Mouse (Mus musculus) CH12.LX (cell line): ENCODE measurements around the gene Mum1. TPM values are rescaled to one million over a fixed set of nuclear protein-coding genes. Genes with fewer than 3 reads are reported as not detected.

Experiments used
- DNase-seq: peaks from one replicate; pipeline ENCODE4 v3.0.0-alpha.2; 2013; ENCODE audit errors: extremely low read depth
- H3K27ac ChIP-seq: 2 replicates; pipeline ENCODE4 v1.5.1; 2012; ENCODE audit warnings: low read depth, mild to moderate bottlenecking, control low read depth, moderate library complexity; ENCODE audit not compliant: insufficient read depth
- H3K27me3 ChIP-seq: replicated peaks from 2 replicates; pipeline ENCODE3; 2012; ENCODE audit warnings: inconsistent platforms
- H3K36me3 ChIP-seq, 2 experiments: replicated peaks in 1 of 2; 2 replicates each; pipeline versions ENCODE3 to v1.6.1; 2012; ENCODE audit warnings: inconsistent platforms in 1 of 2, low read length in 1 of 2, mild to moderate bottlenecking in 1 of 2, mixed read lengths in 1 of 2, moderate library complexity in 1 of 2; ENCODE audit not compliant: control insufficient read depth in 1 of 2, insufficient read depth in 1 of 2
- H3K4me1 ChIP-seq, 2 experiments: 2 replicates each; pipeline ENCODE4 v1.6.1; 2012; ENCODE audit warnings: inconsistent platforms in 1 of 2, moderate library complexity in 1 of 2; ENCODE audit not compliant: insufficient read depth in 2 of 2, control insufficient read depth in 1 of 2
- H3K4me2 ChIP-seq: 2 replicates; pipeline ENCODE4 v1.6.1; 2012; ENCODE audit warnings: low read depth, mild to moderate bottlenecking, control low read depth; ENCODE audit not compliant: poor library complexity, insufficient read depth, severe bottlenecking
- H3K4me3 ChIP-seq, 3 experiments: fragments of 150-350 bp in 1 of 3; sonication (generic) in 1 of 3; replicated peaks in 1 of 3; 2 replicates each; pipeline versions ENCODE3 to v1.5.1; 2011 to 2012; ENCODE audit warnings: low read depth in 2 of 3, low read length in 2 of 3, mild to moderate bottlenecking in 2 of 3, moderate library complexity in 2 of 3, control low read depth in 1 of 3, improper control_type of control experiment in 1 of 3, inconsistent platforms in 1 of 3, mixed read lengths in 1 of 3; ENCODE audit not compliant: poor library complexity in 1 of 3
- H3K79me2 ChIP-seq: replicated peaks from 2 replicates; pipeline ENCODE4 v1.6.1; 2012; ENCODE audit warnings: mild to moderate bottlenecking, moderate library complexity; ENCODE audit not compliant: control insufficient read depth, poor library complexity, insufficient read depth, severe bottlenecking; ENCODE audit errors: extremely low read depth
- H3K9ac ChIP-seq: 2 replicates; pipeline ENCODE4 v1.6.1; 2012; ENCODE audit warnings: low read depth, mild to moderate bottlenecking, control low read depth, moderate library complexity; ENCODE audit not compliant: insufficient read depth
- H3K9me3 ChIP-seq: replicated peaks from 2 replicates; pipeline ENCODE3; 2012; ENCODE audit warnings: low read length, inconsistent platforms, mixed read lengths
- BHLHE40 ChIP-seq: IDR thresholded peaks from 2 replicates; pipeline ENCODE4 v1.6.1; 2011; ENCODE audit warnings: mild to moderate bottlenecking, low read depth, low read length, improper control_type of control experiment
- CHD1 ChIP-seq: IDR thresholded peaks from 2 replicates; pipeline ENCODE4 v1.6.1; 2012; ENCODE audit warnings: low read depth, low read length, improper control_type of control experiment, inconsistent platforms
- CHD2 ChIP-seq: IDR thresholded peaks from 2 replicates; pipeline ENCODE4 v1.6.1; 2011; ENCODE audit warnings: low read length, improper control_type of control experiment
- CTCF ChIP-seq, 2 experiments: IDR thresholded peaks in 1 of 2; conservative IDR thresholded peaks in 1 of 2; 2 replicates each; pipeline ENCODE4 v1.5.1; 2011 to 2012; ENCODE audit warnings: low read depth in 2 of 2, low read length in 2 of 2, improper control_type of control experiment in 1 of 2, inconsistent platforms in 1 of 2, mild to moderate bottlenecking in 1 of 2, moderate library complexity in 1 of 2
- E2F4 ChIP-seq: IDR thresholded peaks from 2 replicates; pipeline ENCODE4 v1.6.1; 2011; ENCODE audit warnings: low read depth, low read length, improper control_type of control experiment; ENCODE audit not compliant: insufficient replicate concordance
- ELF1 ChIP-seq: IDR thresholded peaks from 2 replicates; pipeline ENCODE4 v1.6.1; 2014; ENCODE audit warnings: low read depth, mild to moderate bottlenecking, inconsistent platforms, low read length, improper control_type of control experiment
- EP300 ChIP-seq: IDR thresholded peaks from 2 replicates; pipeline ENCODE4 v1.6.1; 2011; ENCODE audit warnings: low read length, improper control_type of control experiment
- ETS1 ChIP-seq: conservative IDR thresholded peaks from 2 replicates; pipeline ENCODE4 v1.6.1; 2012; ENCODE audit warnings: low read depth, mild to moderate bottlenecking, inconsistent platforms, low read length, improper control_type of control experiment, moderate library complexity
- GABPA ChIP-seq: IDR thresholded peaks from 2 replicates; pipeline ENCODE4 v1.6.1; 2012; ENCODE audit warnings: low read depth, low read length, improper control_type of control experiment, inconsistent platforms; ENCODE audit not compliant: insufficient replicate concordance
- HCFC1 ChIP-seq: IDR thresholded peaks from 2 replicates; pipeline ENCODE4 v1.6.1; 2012; ENCODE audit warnings: low read depth, mild to moderate bottlenecking, inconsistent platforms, low read length, improper control_type of control experiment
- IRF4 ChIP-seq: IDR thresholded peaks from 2 replicates; pipeline ENCODE4 v1.6.1; 2014; ENCODE audit warnings: low read depth, mild to moderate bottlenecking, inconsistent platforms, low read length, improper control_type of control experiment
- JUN ChIP-seq: IDR thresholded peaks from 2 replicates; pipeline ENCODE4 v1.6.1; 2011; ENCODE audit warnings: low read depth, mild to moderate bottlenecking, low read length, improper control_type of control experiment, moderate library complexity; ENCODE audit not compliant: insufficient read depth
- JUND ChIP-seq: conservative IDR thresholded peaks from 2 replicates; pipeline ENCODE4 v1.6.1; 2011; ENCODE audit warnings: low read depth, low read length, improper control_type of control experiment
- KAT2A ChIP-seq: IDR thresholded peaks from 2 replicates; pipeline ENCODE4 v1.6.1; 2012; ENCODE audit warnings: low read length, improper control_type of control experiment, inconsistent platforms; ENCODE audit not compliant: insufficient replicate concordance
- MAFK ChIP-seq: IDR thresholded peaks from 2 replicates; pipeline ENCODE4 v1.6.1; 2011; ENCODE audit warnings: low read length, improper control_type of control experiment; ENCODE audit not compliant: insufficient replicate concordance
- MAX ChIP-seq: IDR thresholded peaks from 2 replicates; pipeline ENCODE4 v1.6.1; 2011; ENCODE audit warnings: low read length, improper control_type of control experiment
- MAZ ChIP-seq: IDR thresholded peaks from 2 replicates; pipeline ENCODE4 v1.6.1; 2012; ENCODE audit warnings: low read depth, mild to moderate bottlenecking, inconsistent platforms, low read length, improper control_type of control experiment, moderate library complexity
- MEF2A ChIP-seq: IDR thresholded peaks from 2 replicates; pipeline ENCODE4 v1.6.1; 2014; ENCODE audit warnings: low read depth, mild to moderate bottlenecking, inconsistent platforms, low read length, improper control_type of control experiment, borderline replicate concordance
- MXI1 ChIP-seq: IDR thresholded peaks from 2 replicates; pipeline ENCODE4 v1.6.1; 2011; ENCODE audit warnings: mild to moderate bottlenecking, low read depth, low read length, improper control_type of control experiment
- MYC ChIP-seq: IDR thresholded peaks from 2 replicates; pipeline ENCODE4 v1.6.1; 2011; ENCODE audit warnings: low read depth, mild to moderate bottlenecking, improper control_type of control experiment, low read length
- NELFE ChIP-seq: IDR thresholded peaks from 2 replicates; pipeline ENCODE4 v1.6.1; 2011; ENCODE audit warnings: low read depth, low read length, improper control_type of control experiment
- NRF1 ChIP-seq: IDR thresholded peaks from 2 replicates; pipeline ENCODE4 v1.6.1; 2014; ENCODE audit warnings: low read depth, mild to moderate bottlenecking, inconsistent platforms, low read length, improper control_type of control experiment, moderate library complexity
- PAX5 ChIP-seq: IDR thresholded peaks from 2 replicates; pipeline ENCODE4 v1.6.1; 2012; ENCODE audit warnings: low read length, inconsistent platforms, mixed read lengths
- POLR2A ChIP-seq: IDR thresholded peaks from 2 replicates; pipeline ENCODE4 v1.6.1; 2011; ENCODE audit warnings: low read depth, mild to moderate bottlenecking, improper control_type of control experiment, low read length
- POLR2AphosphoS2 ChIP-seq: IDR thresholded peaks from 2 replicates; pipeline ENCODE4 v1.6.1; 2011; ENCODE audit warnings: low read depth, low read length, improper control_type of control experiment
- RAD21 ChIP-seq: IDR thresholded peaks from 2 replicates; pipeline ENCODE4 v1.6.1; 2011; ENCODE audit warnings: low read depth, mild to moderate bottlenecking, low read length, improper control_type of control experiment, moderate library complexity
- RCOR1 ChIP-seq: conservative IDR thresholded peaks from 2 replicates; pipeline ENCODE4 v1.6.1; 2012; ENCODE audit warnings: low read depth, mild to moderate bottlenecking, inconsistent platforms, low read length, improper control_type of control experiment
- SIN3A ChIP-seq: IDR thresholded peaks from 2 replicates; pipeline ENCODE4 v1.6.1; 2012; ENCODE audit warnings: low read length, improper control_type of control experiment, inconsistent platforms
- SMC3 ChIP-seq: IDR thresholded peaks from 2 replicates; pipeline ENCODE4 v1.6.1; 2011; ENCODE audit warnings: low read depth, low read length, improper control_type of control experiment
- TBP ChIP-seq: conservative IDR thresholded peaks from 2 replicates; pipeline ENCODE4 v1.6.1; 2011; ENCODE audit warnings: low read depth, low read length, improper control_type of control experiment
- TCF12 ChIP-seq: IDR thresholded peaks from 2 replicates; pipeline ENCODE4 v1.6.1; 2014; ENCODE audit warnings: low read depth, mild to moderate bottlenecking, inconsistent platforms, low read length, improper control_type of control experiment
- UBTF ChIP-seq: IDR thresholded peaks from 2 replicates; pipeline ENCODE4 v1.6.1; 2012; ENCODE audit warnings: low read depth, mild to moderate bottlenecking, inconsistent platforms, low read length, improper control_type of control experiment, moderate library complexity
- USF1 ChIP-seq: IDR thresholded peaks from 2 replicates; pipeline ENCODE4 v1.6.1; 2014; ENCODE audit warnings: low read depth, mild to moderate bottlenecking, inconsistent platforms, low read length, improper control_type of control experiment
- USF2 ChIP-seq: conservative IDR thresholded peaks from 2 replicates; pipeline ENCODE4 v1.6.1; 2011; ENCODE audit warnings: low read depth, low read length, improper control_type of control experiment
- ZC3H11A ChIP-seq: IDR thresholded peaks from 2 replicates; pipeline ENCODE4 v1.6.1; 2012; ENCODE audit warnings: low read depth, mild to moderate bottlenecking, inconsistent platforms, low read length, improper control_type of control experiment
- ZKSCAN1 ChIP-seq: IDR thresholded peaks from 2 replicates; pipeline ENCODE4 v1.6.1; 2012; ENCODE audit warnings: low read depth, inconsistent platforms, low read length, improper control_type of control experiment, borderline replicate concordance
- ZMIZ1 ChIP-seq: IDR thresholded peaks from 2 replicates; pipeline ENCODE4 v1.6.1; 2012; ENCODE audit warnings: low read depth, mild to moderate bottlenecking, inconsistent platforms, low read length, improper control_type of control experiment
- ZNF384 ChIP-seq: IDR thresholded peaks from 2 replicates; pipeline ENCODE4 v1.6.1; 2012; ENCODE audit warnings: low read depth, low read length, improper control_type of control experiment, inconsistent platforms
- dilution Hi-C: fragments of 300-500 bp; cut with MboI; formaldehyde crosslinking; loops from 2 replicates; pipeline ENCODE4 v1.14.3; 2020; ENCODE audit warnings: low sequenced_read_pairs; ENCODE audit not compliant: extremely low pct_unique_long_range_greater_than_20kb, extremely low pct_ligation_motif_present
- in situ Hi-C: fragments of 300-500 bp; cut with MboI; formaldehyde crosslinking; loops from 3 replicates; pipeline ENCODE4 v1.14.3; 2019; ENCODE audit warnings: low sequenced_read_pairs, low pct_ligation_motif_present, low pct_unique_long_range_greater_than_20kb, mixed read lengths
- polyA plus RNA-seq: library from polyadenylated mRNA; unstranded; fragments of >175 nt; gene quantifications from 2 replicates; pipeline ENCODE4 v1.2.1, GENCODE M21; 2012; ENCODE audit warnings: low read depth; ENCODE audit not compliant: insufficient read length
- total RNA-seq, 2 experiments: library from RNA; depleted of rRNA; stranded (reverse); fragments of 300-350 nt in 1 of 2; fragments of >200 nt in 1 of 2; gene quantifications; 2 replicates each; pipeline ENCODE4 v1.2.3; 2012 to 2014

Mum1 gene
- total and polyA plus RNA-seq, 3 experiments = 22.9 to 35.6 (median 25.1) TPM

GRCm38 (mm10) chr10:80292251-80293146 is 66.3 kb downstream of the Mum1 start, which contains the start of gene Rps15:
Rps15 (plus strand) TSS chr10:80292453.
- Histone ChIP-seq H3K36me3 (peaks cover 30 to 47% of the 10 kb centered on the region in 2 experiments), H3K79me2 (peaks cover 17% of the 10 kb centered on the region), H3K27ac (peak within 1 kb of the TSS; percentile 47), H3K4me3 (peak within 1 kb of the TSS; percentile 77 to 99 (median 84)), H3K4me1 (peaks cover 8 to 43% of the 10 kb centered on the region in 2 experiments; a peak in 3 of 4 replicates), H3K27me3 (peaks cover 1% of the 10 kb centered on the region), H3K4me2 (peak within 1 kb of the TSS; percentile 72), H3K9me3 (peaks cover 3% of the 10 kb centered on the region), H3K9ac (peak within 1 kb of the TSS; percentile 94)
- TF ChIP-seq IRF4 = peak; percentile 74
- TF ChIP-seq SMC3 = peak; percentile 31; the same call in 1 of the 2 replicates
- peak; percentile 85 for TF ChIP-seq GABPA
- no peak for TF ChIP-seq EP300
- TF ChIP-seq MAFK = no peak
- TF ChIP-seq NRF1 = peak; percentile 88
- TF ChIP-seq KAT2A = peak; percentile 95
- TF ChIP-seq E2F4 = no peak
- peak; percentile 97 for TF ChIP-seq POLR2AphosphoS2
- TF ChIP-seq ETS1 = no peak; the same call in 1 of the 2 replicates
- no peak for TF ChIP-seq ZNF384
- TF ChIP-seq CTCF (conservative IDR thresholded peaks at IDR 0.05 in 1 of 2, IDR thresholded peaks at IDR 0.05 in 1 of 2; ENCODE audit: low read depth in 2 of 2, low read length in 2 of 2) = peak in 1 of 2 experiments; percentile 85; a peak in 2 of 4 replicates
- TF ChIP-seq POLR2A = peak; percentile 99
- no peak for TF ChIP-seq ZC3H11A
- TF ChIP-seq USF2 = no peak
- TF ChIP-seq TCF12 = peak; percentile 99
- peak; percentile 98 for TF ChIP-seq ZMIZ1
- no peak for TF ChIP-seq PAX5
- peak; percentile 70; the same call in 1 of the 2 replicates for TF ChIP-seq MAZ
- TF ChIP-seq BHLHE40 = no peak
- peak; percentile 99 for TF ChIP-seq NELFE
- no peak for TF ChIP-seq RCOR1
- TF ChIP-seq MXI1 = peak; percentile 90
- TF ChIP-seq JUN = no peak
- TF ChIP-seq RAD21 = no peak; the same call in 1 of the 2 replicates
- TF ChIP-seq CHD2 = peak; percentile 99
- peak; percentile 94 for TF ChIP-seq MYC
- TF ChIP-seq SIN3A = peak; percentile 68; the same call in 1 of the 2 replicates
- peak; percentile 96 for TF ChIP-seq TBP
- peak; percentile 92 for TF ChIP-seq HCFC1
- no peak for TF ChIP-seq USF1
- peak; percentile 93 for TF ChIP-seq ELF1
- TF ChIP-seq MAX = peak; percentile 90
- no peak for TF ChIP-seq JUND
- peak; percentile 43; the same call in 1 of the 2 replicates for TF ChIP-seq CHD1
- peak; percentile 85 for TF ChIP-seq MEF2A
- TF ChIP-seq UBTF = 0 out of 2 replicates have a peak, but pooled peaks have one; percentile 36
- no peak for TF ChIP-seq ZKSCAN1
- peak; percentile 97 for DNase-seq
- dilution Hi-C loops (no loop called here), in situ Hi-C loops (no loop called here)
